Mouse (Mus musculus) cortical plate, adult 2 months (tissue): ENCODE data around the gene Rrp12.

Source experiments
- CTCF ChIP-seq: fragments of 200-500 bp; IDR thresholded peaks from 2 replicates; pipeline ENCODE4 v1.5.1; 2011; ENCODE audit warnings: mild to moderate bottlenecking, control low read depth, low read length; ENCODE audit not compliant: insufficient read depth; ENCODE audit errors: extremely low read depth
- POLR2A ChIP-seq: fragments of 200-500 bp; IDR thresholded peaks from 2 replicates; pipeline ENCODE4 v1.6.1; 2011; ENCODE audit warnings: mild to moderate bottlenecking, low read length, control low read depth; ENCODE audit not compliant: insufficient read depth; ENCODE audit errors: extremely low read depth

- peak; percentile 36; the same call in 1 of the 2 replicates for TF ChIP-seq CTCF
- no peak for TF ChIP-seq POLR2A
Measured at GRCm38 (mm10) chr19:41898860-41899259, 2.9 kb upstream of the Rrp12 start.
